Comparison of ENCODE assay signal across 21 mouse cellular contexts in genomic region chr9:75019181-75019580, GRCm38 (mm10).
"Had no signal": no experiment of that assay in that cellular context is flagged by ENCODE, and none has a peak within 500 bp of the region (broad histone marks: within the 10 kb centered on the region; RNA-seq: fewer than 3 reads in every experiment).

No protein-coding gene starts in this region.

- H3K27me3 ChIP-seq: liver, embryonic 15.5 days; lung, embryonic 15.5 days; megakaryocyte, embryonic 14.5 days; midbrain, embryonic 12.5 days; midbrain, embryonic 15.5 days; neural tube, embryonic 13.5 days; neural tube, embryonic 15.5 days had no signal

- ATAC-seq: liver, postnatal 0 days; lung, postnatal 0 days; midbrain, embryonic 15.5 days had no signal

- H3K27ac ChIP-seq: liver, embryonic 15.5 days; lung, embryonic 15.5 days; macrophage; midbrain, embryonic 12.5 days; midbrain, embryonic 15.5 days; neural tube, embryonic 13.5 days; neural tube, embryonic 15.5 days had no signal

- H3K4me1 ChIP-seq: lung, embryonic 15.5 days; midbrain, embryonic 12.5 days; midbrain, embryonic 15.5 days; neural tube, embryonic 13.5 days; neural tube, embryonic 15.5 days had no signal

- H3K9ac ChIP-seq: liver, embryonic 15.5 days; liver, postnatal 0 days; lung, embryonic 15.5 days; midbrain, embryonic 12.5 days; midbrain, embryonic 15.5 days; neural tube, embryonic 13.5 days; neural tube, embryonic 15.5 days had no signal

- H3K4me2 ChIP-seq: liver, embryonic 15.5 days; lung, embryonic 15.5 days; midbrain, embryonic 12.5 days; midbrain, embryonic 15.5 days; neural tube, embryonic 13.5 days; neural tube, embryonic 15.5 days had no signal

- DNase-seq: liver, postnatal 0 days; lung, adult 2 months; lung, postnatal 14 days; lung, postnatal 36 days; retina, postnatal 1 day; right cerebral cortex, adult 18-20 months; right cerebral cortex, postnatal 25 days; right cerebral cortex, postnatal 4 days; spleen, adult 18-20 months; thymus, adult 18-20 months; thymus, postnatal 14 days; thymus, postnatal 36 days had no signal

- H3K36me3 ChIP-seq: liver, embryonic 15.5 days had no signal

- H3K9me3 ChIP-seq: liver, embryonic 15.5 days; lung, embryonic 15.5 days; megakaryocyte, embryonic 14.5 days; midbrain, embryonic 12.5 days; midbrain, embryonic 15.5 days; neural tube, embryonic 13.5 days; neural tube, embryonic 15.5 days had no signal

- H3K4me3 ChIP-seq: liver, embryonic 15.5 days; lung, embryonic 15.5 days; midbrain, embryonic 12.5 days; midbrain, embryonic 15.5 days; neural tube, embryonic 13.5 days; neural tube, embryonic 15.5 days had no signal
